Mouse (Mus musculus) ZHBTc4 (cell line): ENCODE data around the gene Aqp7.

ENCODE experiments used
- DNase-seq: peaks from one replicate; pipeline ENCODE4 v3.0.0-alpha.2; 2011; ENCODE audit warnings: low read depth, low spot score

The Aqp7 gene

DNA sequence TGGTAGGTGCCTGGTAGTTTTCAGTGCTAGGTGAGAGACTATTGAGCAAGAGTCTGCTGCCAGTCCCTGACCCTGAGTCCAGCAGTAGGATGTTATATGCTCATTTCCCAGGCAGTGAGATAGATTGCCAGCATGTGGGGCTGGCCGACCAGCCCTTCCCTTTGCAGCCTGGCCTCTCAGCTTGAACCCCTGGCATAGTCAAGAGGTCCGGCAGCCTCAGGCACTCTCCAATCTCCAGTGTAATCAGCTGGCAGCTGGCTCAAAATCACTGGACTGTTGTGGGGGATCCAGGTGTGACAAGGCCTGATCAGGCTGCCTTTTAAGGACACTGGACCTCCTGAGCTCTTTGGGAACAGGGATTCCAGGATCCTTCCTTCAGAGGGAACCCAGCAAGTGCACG is 15.4 kb upstream of the Aqp7 start:
- no peak for DNase-seq

- no peak for DNase-seq
Observed at GRCm38 (mm10) chr4:41057361-41057760, 9.4 kb upstream of the Aqp7 start.

DNA sequence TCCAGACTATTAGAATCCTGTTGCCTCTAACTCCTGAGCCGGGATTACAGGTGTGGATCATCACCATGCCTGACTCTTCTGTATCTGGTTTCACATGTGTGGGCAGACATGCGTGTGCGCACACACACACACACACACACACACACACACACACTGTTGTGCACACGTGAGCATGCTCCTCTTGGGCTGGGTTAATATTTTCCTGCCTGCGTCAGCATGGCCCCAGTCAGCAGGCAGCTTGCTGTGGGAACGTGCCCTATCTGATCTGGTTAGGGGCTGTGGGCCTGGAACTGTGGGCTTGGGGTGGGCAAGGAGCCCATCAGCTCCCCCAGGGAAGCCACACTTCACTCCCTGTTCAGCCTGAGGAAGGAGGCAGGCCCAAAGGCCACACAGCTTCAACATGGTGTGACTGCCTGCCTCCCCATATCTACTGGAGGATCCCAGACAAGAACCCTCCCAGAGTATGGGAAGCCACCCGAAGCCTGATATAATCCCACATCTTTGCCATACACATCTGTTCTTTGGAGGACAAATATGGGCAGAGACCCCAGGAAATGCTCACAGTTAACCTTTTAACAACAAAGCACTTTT is 8.9 kb upstream of the Aqp7 start:
- no peak for DNase-seq

DNA sequence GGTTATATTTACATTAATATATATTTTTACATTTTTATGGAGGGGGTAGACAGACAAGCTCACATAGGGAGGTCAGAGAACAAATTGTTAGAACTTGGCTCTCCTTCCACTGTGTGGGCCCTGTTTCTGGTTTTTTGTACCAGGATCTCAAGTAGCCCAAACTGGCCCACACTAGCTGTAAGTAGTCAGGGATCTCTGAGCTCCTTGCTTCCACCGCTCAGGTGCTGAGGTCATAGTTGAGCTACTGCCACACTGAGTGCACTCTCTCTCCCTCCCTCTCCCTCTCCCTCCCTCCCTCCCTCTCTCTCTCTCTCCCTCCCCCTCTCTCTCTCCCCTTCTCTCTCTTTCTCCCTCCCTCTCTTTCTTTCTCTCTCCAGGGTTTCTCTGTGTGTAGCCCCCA is 8.3 kb upstream of the Aqp7 start:
- no peak for DNase-seq

DNA sequence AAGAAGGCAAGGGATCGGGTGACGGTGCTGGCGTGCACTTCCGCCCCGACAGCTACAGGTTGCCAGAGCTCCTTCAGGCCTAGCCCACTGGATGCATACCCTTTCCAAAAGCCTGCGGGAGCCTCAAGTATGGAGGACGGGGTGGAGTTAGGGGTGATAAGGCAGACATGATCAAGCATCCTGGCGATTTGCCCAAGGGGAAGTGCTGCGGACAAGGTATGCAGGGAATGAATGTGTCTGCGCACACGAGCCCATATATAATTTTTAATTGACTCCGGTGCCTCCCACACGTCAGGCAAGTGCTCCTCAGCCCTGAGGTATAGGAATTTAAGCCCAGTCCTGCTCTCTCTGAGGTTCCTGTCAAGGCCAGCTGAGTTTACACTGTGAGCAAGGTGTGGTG is 7.2 kb upstream of the Aqp7 start:
- DNase-seq: peak; percentile 47

- DNase-seq: peak; percentile 85
Observed at GRCm38 (mm10) chr4:41051781-41052180, 3.8 kb upstream of the Aqp7 start.

DNA sequence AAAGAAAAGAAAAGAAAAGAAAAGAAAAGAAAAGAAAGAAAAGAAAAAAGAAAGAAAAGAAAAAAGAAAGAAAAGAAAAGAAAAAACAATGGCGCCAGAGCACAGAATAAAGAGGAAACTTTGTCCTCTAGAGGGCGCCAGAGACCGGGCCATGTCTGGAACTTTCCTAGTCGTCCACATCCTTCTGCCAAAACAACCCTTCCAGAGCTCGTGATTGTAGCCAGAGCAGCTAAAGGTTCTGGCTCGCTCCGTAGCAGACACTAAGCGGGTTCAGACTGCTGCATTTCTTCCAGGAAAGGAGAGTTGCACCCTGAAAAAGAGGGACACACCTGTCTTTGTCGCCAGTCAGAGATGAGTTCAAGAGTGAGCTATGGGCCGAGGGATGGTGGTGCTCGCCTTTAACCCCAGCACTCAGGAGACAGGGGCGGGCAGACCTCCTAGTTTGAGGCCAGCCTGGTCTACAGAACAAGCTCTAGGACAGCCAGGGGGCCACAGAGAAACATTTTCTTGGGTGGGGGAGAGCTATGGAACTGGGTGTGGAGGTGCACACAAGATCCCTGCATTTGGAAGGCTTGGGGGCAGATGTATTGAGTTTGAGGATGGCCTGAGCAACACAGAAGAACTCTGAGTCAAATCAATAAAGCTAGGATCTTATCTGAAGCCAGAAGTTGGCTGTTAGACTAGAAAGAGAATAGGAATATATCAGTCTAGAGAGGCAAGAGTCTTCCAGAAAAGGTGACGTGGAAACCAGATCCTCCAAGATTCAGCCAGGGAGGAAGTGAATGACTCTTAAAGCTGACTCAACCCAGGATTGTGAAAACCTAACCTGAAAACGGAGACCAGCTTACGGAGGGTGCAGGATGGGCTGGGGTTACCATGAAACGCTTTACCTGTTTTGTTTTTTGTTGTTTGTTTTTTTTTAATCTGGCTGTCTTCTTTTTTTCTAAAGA is 3.1 kb upstream of the Aqp7 start:
- DNase-seq: peak; percentile 85

DNA sequence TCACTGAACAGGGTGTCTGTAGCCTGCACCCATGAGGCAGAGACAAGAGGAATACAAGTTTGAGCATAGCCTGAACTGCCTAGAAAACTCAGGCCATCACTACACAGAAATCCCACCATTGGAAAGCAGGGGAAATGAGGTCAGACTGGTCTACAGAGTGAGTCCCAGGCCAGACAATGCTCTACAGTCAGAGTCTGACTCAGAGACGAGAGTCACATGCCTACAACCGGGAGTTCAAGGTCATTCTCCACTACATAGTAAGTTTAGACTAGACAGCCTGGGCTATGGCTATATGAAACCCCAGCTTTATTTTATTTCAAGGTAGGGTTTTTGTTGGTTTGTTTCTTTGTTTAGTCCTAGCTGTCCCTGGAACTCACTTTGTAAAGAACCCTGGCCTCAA is 987 bp upstream of the Aqp7 start:
- peak; percentile 44 for DNase-seq

DNA sequence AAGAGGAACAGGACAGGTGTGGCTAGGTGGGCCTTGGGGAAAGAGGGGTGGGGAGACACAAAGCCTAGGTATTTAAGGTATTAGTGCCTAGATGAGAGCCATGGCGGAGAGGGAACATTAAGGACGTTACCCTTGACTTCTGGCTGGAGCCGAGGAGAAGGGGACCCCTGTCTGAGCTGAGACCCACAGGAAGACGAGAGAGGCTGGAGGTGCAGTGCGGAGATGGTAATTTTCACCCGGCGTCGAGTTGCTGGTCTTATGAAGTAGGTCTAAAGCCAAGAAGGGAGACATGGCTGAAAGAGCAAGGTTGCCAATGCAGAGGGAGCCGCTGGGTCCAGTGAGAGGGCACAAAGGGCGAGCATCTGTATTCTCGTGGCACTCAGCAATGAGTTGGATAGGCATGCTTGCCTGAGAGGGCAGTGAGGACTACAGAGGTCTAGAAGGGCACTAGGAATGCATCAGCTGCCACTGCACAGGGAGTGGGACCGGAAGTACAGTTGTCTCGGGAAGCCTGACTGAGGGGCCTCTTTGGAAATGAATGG is 1.6 kb downstream of the Aqp7 start:
- DNase-seq: no peak

DNA sequence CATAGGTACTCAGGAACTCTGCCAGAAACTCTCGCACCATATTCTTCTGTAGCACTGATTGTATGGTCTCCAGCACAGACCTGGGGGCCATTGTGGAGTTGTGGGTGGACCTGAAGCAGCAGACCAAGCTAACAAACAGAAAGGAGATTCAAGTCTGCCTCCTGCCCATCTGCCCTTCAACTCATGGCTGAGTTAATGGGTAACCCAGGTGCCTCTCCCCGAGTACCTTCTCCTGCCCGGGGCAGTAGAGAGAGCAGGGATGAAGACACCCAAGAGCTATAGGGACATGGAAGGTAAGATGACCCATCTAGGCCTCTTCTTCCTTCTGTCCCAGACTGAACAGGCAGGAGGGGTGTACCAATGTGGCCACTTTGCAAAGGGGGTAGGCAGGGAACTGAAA is 2.7 kb downstream of the Aqp7 start:
- no peak for DNase-seq

GRCm38 (mm10) chr4:41043961-41044360 is 4.0 kb downstream of the Aqp7 start:
- DNase-seq: no peak

DNA sequence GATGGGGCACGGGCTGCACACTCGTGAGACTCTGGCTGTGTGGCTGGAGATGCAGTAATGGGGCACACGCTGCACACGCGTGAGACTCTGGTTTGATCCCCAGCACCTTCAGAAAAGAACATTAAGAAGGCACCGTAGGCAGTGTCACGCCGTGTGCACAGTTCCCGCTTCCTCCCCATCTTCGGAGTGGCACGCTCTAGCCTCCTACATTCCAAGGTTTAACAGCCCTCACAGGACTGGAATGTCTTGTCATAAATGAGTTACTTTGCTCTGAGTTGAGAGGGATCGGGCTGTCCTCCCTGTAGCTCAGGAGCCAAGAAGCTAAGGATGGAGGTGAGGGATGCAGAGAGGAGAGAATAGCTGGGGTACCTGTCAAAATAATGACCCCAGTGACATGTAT is 5.1 kb downstream of the Aqp7 start:
- DNase-seq: no peak

DNA sequence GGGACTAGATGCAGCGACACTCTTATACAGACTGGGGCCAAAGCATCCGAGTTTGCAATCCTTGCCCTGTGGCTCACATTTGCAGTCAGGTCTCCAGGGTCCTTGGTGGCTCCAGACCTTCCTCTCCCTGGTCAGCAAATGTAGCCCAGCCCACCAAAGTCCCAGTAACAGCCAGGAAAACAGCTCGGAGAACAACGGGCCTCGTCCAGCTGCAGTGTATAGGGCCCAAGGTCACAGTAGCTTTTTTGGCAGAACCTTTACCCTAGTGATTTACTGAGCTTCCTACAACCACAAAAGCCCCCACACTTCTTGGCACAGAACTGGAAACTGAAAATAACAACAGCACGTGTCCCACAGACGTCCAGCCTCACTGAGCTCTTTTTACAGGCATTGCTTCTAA is 7.0 kb downstream of the Aqp7 start:
- DNase-seq: no peak

DNA sequence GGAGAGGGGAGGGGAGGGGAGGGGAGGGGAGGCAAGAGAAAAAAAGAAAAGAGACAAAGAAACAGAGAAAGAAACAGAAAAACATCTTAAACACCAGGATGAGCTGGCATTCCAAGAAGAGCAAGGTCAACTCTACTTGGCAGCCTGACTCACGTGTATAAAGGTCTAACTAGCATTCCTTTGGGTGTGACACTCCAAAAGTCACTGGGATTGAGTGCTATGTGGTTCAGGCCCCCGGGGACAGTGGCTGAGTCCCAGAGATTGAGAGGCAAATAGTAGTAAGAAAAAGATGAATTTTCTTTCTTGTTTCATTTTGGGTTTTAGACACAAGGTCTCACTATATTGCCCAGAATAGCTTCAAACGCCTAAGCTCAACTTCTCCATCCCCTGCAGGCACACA is 10.0 kb downstream of the Aqp7 start:
- DNase-seq: no peak

DNA sequence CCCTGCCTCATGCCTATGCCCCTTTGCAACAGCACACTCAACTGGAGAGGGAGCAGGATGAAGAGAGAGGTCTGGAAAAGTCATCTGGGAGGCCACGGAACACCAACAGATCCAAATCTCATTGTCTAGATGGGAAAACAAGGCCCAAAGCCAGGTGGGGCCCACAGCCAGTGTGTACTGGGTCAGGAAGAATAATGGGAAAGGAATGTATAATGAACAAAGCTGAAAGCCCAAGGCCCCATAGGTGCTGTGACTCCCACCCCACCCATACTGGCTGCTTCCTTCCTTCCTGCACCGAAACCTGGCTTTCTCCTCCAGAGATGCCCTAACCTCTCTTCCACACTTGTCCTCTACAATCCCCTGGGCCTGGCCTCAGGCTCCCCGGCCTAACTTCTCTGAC is 16.7 kb downstream of the Aqp7 start:
- peak; percentile 69 for DNase-seq

DNA sequence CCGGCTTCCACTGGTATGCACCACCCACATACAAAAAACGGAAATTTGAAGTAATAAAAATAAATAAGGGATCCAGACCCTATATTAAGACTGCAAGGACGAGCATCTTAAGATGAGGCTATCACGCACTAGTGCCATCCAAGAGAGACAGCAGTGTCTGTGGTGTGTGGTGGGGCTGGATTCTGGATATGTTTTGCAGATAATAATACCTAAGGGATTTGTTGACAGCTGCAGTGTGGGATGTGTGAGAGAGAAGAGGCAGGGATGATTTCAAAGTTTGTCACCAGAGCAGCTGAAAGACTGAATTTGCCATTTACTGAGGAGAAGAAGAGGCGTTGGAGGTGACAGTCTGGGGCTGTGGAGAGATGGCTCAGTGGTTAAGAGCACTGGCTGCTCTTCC is 18.6 kb downstream of the Aqp7 start:
- DNase-seq: no peak

- DNase-seq: peak; percentile 68
Observed at GRCm38 (mm10) chr4:41028272-41028671, 19.7 kb downstream of the Aqp7 start.

- no peak for DNase-seq
Observed at GRCm38 (mm10) chr4:41027872-41028271, 20.1 kb downstream of the Aqp7 start.

DNA sequence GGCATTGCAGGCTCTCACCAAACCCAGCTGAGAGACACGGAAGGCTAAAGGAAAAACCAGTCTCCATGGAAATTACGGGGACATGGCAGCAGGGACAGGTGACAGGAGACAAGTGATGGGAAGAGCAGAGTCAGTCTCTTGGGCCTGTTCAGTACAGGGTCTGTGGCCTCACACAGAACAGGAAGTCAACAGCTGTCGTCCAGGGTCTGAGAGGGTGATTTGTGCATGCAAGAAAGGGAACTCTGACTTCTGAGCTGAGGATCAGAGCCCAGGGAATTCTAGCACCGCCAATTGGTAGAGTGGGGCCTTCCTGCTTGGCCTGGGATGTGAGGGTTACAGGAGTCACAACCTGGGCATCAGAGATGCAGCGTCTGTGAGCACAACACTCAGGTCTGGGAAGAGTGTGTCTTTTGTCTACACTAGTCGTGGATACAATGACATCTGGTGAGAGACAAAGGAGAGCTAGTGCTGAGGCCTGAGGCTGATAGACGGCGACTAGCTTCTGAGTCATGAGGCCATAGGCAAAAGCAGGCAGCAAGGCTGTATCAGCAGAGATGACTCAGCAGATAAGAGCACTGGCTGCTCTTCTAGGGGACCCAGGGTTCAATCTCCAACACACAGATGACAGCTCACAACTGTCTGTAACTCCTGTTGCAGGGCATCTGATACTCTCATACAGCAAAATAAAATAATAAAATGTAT is 21.7 kb downstream of the Aqp7 start:
- DNase-seq: peak; percentile 72

DNA sequence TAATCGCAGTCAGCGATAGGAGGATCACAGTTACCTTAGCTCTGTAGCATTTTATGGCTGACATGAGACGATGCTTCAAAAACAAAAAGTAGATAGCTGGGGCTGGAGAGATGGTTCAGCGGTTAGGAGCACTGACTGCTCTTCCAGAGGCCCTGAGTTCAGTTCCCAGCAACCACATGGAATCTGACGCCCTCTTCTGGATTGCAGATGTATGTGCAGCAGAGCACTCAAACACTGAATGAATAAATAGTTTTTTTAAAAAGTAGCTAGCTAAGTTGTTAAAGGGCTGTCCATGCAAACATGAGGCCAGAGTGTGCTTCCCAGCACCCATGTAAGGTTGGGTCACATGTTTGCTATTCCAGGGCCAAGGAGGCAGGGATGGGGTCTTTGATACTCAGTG is 26.8 kb downstream of the Aqp7 start:
- DNase-seq: no peak

DNA sequence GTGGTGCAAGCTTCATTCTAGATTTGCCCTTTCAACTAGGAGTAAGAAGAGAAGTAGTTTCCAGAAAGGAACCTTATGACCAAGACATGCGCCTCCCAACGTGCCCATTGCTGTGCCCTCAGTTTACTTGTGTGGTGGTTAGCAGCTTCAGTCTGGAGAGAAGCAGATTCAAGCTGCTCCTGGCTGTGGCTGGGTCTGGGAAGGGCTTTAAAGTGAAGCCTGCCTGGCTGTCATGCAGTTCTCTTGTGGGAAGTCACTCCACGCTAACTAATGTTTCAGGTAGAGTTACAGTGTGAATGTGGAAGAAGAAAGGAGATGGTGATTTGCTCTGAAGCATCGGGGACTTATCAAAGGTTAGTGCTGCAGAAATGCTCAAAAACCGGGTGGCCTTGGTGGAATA is 32.1 kb downstream of the Aqp7 start:
- no peak for DNase-seq

- DNase-seq: no peak
Observed at GRCm38 (mm10) chr4:41013351-41013750, 34.6 kb downstream of the Aqp7 start.
